Mouse (Mus musculus): ENCODE results near the gene Selenoh. TPM values are rescaled to one million over a fixed set of nuclear protein-coding genes. Genes with fewer than 3 reads are reported as not detected.
A peak's percentile ranks its signal among the peaks of the same experiment; 100 is the strongest.

Gene Selenoh
- polyA plus RNA-seq, 1 experiment from 2014 or later, result 316 TPM

- ATAC-seq (ENCODE audit: insufficient number of reproducible peaks, insufficient read depth, low FRiP score, low read depth), result no peak
- WGBS, result 80% methylated on average over 1 of the region's 1 CpGs
- Histone ChIP-seq H3K4me1 (ENCODE audit: control insufficient read depth, insufficient read depth, low read length) (0 out of 2 replicates have a peak, but pooled peaks cover 4% of the 10 kb centered on the region), H3K9me3 (ENCODE audit: control insufficient read depth, low read depth, low read length) (no peaks in the 10 kb centered on the region), H3K27me3 (ENCODE audit: control insufficient read depth, insufficient read depth, low read length) (no peaks in the 10 kb centered on the region), H3K4me3 (ENCODE audit: low read depth, low read length) (no peak overlapping the region), H3K27ac (ENCODE audit: low read length) (no peak overlapping the region), H3K9ac (replicated peaks; ENCODE audit: low read depth, low read length) (no peak overlapping the region), H3K36me3 (ENCODE audit: control insufficient read depth, insufficient read depth, low read length) (peaks cover 41% of the 10 kb centered on the region), H3K4me2 (replicated peaks; ENCODE audit: low read depth, low read length) (no peak overlapping the region)
These were observed 37.0 kb upstream of the Selenoh start for GRCm38 (mm10) chr2:84707523-84707922.

DNA sequence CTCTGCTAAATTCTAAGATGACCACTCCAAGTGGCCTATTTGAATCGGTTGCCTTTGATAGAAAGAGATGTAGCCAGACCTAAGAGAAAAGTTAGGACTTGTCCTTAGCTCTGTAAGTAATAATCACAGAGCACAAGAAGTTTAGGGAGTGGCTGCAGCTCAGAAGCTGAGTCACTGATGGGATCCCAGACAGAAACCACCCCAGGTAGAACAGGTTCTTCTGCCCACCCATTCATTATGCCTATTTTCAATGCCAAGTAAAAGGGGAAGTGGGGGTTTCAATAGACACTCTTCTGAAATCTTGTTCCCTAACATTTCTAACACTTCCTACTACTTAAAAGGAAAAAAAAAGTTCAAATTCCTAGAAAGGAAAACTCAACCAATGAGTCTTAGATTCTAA, 34.7 kb upstream of the Selenoh start:
- Histone ChIP-seq H3K9ac (replicated peaks; ENCODE audit: low read depth, low read length) (no peak overlapping the region), H3K4me3 (ENCODE audit: low read depth, low read length) (no peak overlapping the region), H3K4me2 (replicated peaks; ENCODE audit: low read depth, low read length) (no peak overlapping the region), H3K4me1 (ENCODE audit: control insufficient read depth, insufficient read depth, low read length) (0 out of 2 replicates have a peak, but pooled peaks cover 4% of the 10 kb centered on the region), H3K9me3 (ENCODE audit: control insufficient read depth, low read depth, low read length) (no peaks in the 10 kb centered on the region), H3K27ac (ENCODE audit: low read length) (peak overlapping the region; percentile 63; the same call in 1 of the 2 replicates), H3K36me3 (ENCODE audit: control insufficient read depth, insufficient read depth, low read length) (peaks cover 40% of the 10 kb centered on the region), H3K27me3 (ENCODE audit: control insufficient read depth, insufficient read depth, low read length) (no peaks in the 10 kb centered on the region)
- 73% methylated on average over 1 of the region's 1 CpGs for WGBS
- ATAC-seq (ENCODE audit: insufficient number of reproducible peaks, insufficient read depth, low FRiP score, low read depth), result 0 out of 2 replicates have a peak, but pooled peaks have one; percentile 23

DNA sequence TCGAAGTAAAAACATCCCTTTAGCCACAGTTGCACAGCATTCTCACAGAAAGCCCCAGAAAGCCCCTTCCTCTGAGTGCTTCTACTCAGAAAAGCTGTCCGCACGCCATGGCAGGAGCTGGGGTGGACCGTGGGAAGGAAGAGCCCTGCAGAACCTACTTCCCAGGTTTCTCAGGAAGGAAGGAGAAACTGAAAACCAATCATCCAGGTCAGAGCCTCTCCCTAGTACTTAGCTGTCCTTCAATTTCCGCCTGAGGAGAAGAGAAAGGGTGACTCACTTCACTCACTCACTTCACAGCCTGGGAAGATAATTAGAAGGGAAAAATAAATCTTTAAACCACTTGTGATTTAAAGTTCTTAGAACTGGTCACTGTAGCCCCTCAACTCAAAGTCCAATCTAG, 33.8 kb upstream of the Selenoh start:
- no peak for ATAC-seq (ENCODE audit: insufficient number of reproducible peaks, insufficient read depth, low FRiP score, low read depth)
- 84% methylated on average over 5 of the region's 5 CpGs for whole genome bisulfite sequencing
- Histone ChIP-seq H3K9ac (replicated peaks; ENCODE audit: low read depth, low read length) (no peak overlapping the region), H3K4me2 (replicated peaks; ENCODE audit: low read depth, low read length) (no peak overlapping the region), H3K4me1 (ENCODE audit: control insufficient read depth, insufficient read depth, low read length) (0 out of 2 replicates have a peak, but pooled peaks cover 4% of the 10 kb centered on the region), H3K36me3 (ENCODE audit: control insufficient read depth, insufficient read depth, low read length) (peaks cover 35% of the 10 kb centered on the region), H3K9me3 (ENCODE audit: control insufficient read depth, low read depth, low read length) (no peaks in the 10 kb centered on the region), H3K4me3 (ENCODE audit: low read depth, low read length) (no peak overlapping the region), H3K27ac (ENCODE audit: low read length) (peak overlapping the region; percentile 63; the same call in 1 of the 2 replicates), H3K27me3 (ENCODE audit: control insufficient read depth, insufficient read depth, low read length) (no peaks in the 10 kb centered on the region)

- no peak overlapping the region for H3K9ac ChIP-seq (replicated peaks; ENCODE audit: low read depth, low read length)
- no peak overlapping the region for H3K4me2 ChIP-seq (replicated peaks; ENCODE audit: low read depth, low read length)
- no peak overlapping the region for H3K4me3 ChIP-seq (ENCODE audit: low read depth, low read length)
- H3K36me3 ChIP-seq (ENCODE audit: control insufficient read depth, insufficient read depth, low read length), result peaks cover 30% of the 10 kb centered on the region
- no peak overlapping the region for H3K27ac ChIP-seq (ENCODE audit: low read length)
- H3K9me3 ChIP-seq (ENCODE audit: control insufficient read depth, low read depth, low read length), result no peaks in the 10 kb centered on the region
- ATAC-seq (ENCODE audit: insufficient number of reproducible peaks, insufficient read depth, low FRiP score, low read depth), result no peak
- WGBS, result 91% methylated on average over 1 of the region's 1 CpGs
- H3K27me3 ChIP-seq (ENCODE audit: control insufficient read depth, insufficient read depth, low read length), result no peaks in the 10 kb centered on the region
- H3K4me1 ChIP-seq (ENCODE audit: control insufficient read depth, insufficient read depth, low read length), result 0 out of 2 replicates have a peak, but pooled peaks cover 4% of the 10 kb centered on the region
These were observed 32.9 kb upstream of the Selenoh start for GRCm38 (mm10) chr2:84703497-84703896.

DNA sequence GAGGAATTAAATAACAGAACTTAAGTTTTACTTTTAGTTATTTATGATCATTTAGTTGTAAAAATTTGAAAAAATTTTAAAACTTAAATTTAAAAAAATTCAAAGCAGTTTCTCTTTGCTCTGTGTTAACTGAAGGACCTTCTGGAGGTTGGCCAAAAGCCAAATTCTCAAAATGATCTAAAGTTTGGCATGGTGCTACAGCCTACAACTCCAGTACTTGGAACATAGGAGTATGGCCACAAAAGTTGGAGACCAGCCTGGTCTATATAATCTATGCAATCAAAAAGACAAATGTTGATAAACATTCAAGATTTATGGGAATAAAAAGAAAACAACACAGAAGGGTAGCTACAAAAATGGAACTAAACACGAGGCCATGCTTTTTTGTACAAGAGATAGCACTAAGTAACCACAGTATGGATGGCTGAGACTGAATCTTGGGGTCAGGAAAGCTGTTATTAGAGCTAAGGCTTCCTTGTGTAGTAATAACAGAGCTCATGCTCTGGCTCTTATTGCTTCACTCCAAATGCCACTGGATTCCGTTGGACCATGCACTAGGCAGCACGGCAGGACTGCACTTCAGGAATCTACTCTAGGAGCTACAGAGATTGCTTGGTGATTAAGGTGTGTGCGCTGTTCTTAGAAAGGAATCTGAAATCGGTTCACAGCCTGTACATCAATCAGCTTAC, 24.6 kb upstream of the Selenoh start:
- H3K27ac ChIP-seq (ENCODE audit: low read length), result no peak overlapping the region
- H3K27me3 ChIP-seq (ENCODE audit: control insufficient read depth, insufficient read depth, low read length), result no peaks in the 10 kb centered on the region
- no peak overlapping the region for H3K9ac ChIP-seq (replicated peaks; ENCODE audit: low read depth, low read length)
- WGBS, result 82% methylated on average over 5 of the region's 5 CpGs
- no peaks in the 10 kb centered on the region for H3K4me1 ChIP-seq (ENCODE audit: control insufficient read depth, insufficient read depth, low read length)
- no peak overlapping the region for H3K4me2 ChIP-seq (replicated peaks; ENCODE audit: low read depth, low read length)
- peak; percentile 63; the same call in 1 of the 2 replicates for ATAC-seq (ENCODE audit: insufficient number of reproducible peaks, insufficient read depth, low FRiP score, low read depth)
- no peaks in the 10 kb centered on the region for H3K9me3 ChIP-seq (ENCODE audit: control insufficient read depth, low read depth, low read length)
- H3K4me3 ChIP-seq (ENCODE audit: low read depth, low read length), result no peak overlapping the region
- peaks cover 56% of the 10 kb centered on the region for H3K36me3 ChIP-seq (ENCODE audit: control insufficient read depth, insufficient read depth, low read length)

- no peak for ATAC-seq (ENCODE audit: insufficient number of reproducible peaks, insufficient read depth, low FRiP score, low read depth)
- Histone ChIP-seq H3K27me3 (ENCODE audit: control insufficient read depth, insufficient read depth, low read length) (no peaks in the 10 kb centered on the region), H3K4me1 (ENCODE audit: control insufficient read depth, insufficient read depth, low read length) (no peaks in the 10 kb centered on the region), H3K4me3 (ENCODE audit: low read depth, low read length) (no peak overlapping the region), H3K27ac (ENCODE audit: low read length) (no peak overlapping the region), H3K9me3 (ENCODE audit: control insufficient read depth, low read depth, low read length) (no peaks in the 10 kb centered on the region), H3K4me2 (replicated peaks; ENCODE audit: low read depth, low read length) (no peak overlapping the region), H3K9ac (replicated peaks; ENCODE audit: low read depth, low read length) (no peak overlapping the region), H3K36me3 (ENCODE audit: control insufficient read depth, insufficient read depth, low read length) (peaks cover 83% of the 10 kb centered on the region)
- WGBS, result 93% methylated on average over 12 of the region's 12 CpGs
These were observed 19.5 kb upstream of the Selenoh start for GRCm38 (mm10) chr2:84690050-84690449.

DNA sequence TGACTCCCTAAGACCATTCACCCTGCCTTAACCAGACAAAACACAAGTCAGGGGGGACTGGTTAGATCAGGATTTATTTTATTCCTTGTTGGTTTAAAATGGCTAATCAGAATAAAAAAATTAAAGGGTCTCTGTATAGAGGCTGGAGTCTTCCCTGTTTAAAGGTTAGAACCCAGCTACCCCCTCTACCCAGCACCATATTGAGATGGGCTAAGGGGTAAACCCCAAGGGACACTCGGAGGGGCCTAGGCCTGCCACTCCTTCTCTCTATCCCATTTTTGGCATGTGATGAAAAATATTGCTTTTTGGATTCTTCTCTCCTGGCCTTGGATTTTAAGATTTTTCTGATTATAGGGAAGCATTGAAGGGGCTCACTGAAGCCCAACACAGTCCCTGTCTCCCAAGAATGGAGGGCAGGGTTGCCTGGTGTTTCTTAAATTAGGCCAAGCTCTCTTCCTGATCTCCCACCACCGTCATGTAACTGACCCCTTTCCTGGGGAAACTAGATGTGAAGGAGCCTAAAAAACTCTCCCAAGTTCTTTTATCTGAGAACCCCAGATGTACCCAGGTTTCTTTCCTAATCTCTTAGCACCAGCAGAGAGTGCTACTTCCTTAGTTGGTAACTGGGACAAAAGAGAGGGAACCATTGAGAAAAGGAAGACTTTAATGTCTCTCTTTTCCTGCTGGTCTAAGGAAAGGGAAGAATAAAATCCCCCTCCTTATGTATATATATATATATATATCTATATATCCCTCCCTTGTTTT, 17.7 kb upstream of the Selenoh start:
- H3K36me3 ChIP-seq (ENCODE audit: control insufficient read depth, insufficient read depth, low read length), result peaks cover 71% of the 10 kb centered on the region
- WGBS, result 67% methylated on average over 2 of the region's 2 CpGs

DNA sequence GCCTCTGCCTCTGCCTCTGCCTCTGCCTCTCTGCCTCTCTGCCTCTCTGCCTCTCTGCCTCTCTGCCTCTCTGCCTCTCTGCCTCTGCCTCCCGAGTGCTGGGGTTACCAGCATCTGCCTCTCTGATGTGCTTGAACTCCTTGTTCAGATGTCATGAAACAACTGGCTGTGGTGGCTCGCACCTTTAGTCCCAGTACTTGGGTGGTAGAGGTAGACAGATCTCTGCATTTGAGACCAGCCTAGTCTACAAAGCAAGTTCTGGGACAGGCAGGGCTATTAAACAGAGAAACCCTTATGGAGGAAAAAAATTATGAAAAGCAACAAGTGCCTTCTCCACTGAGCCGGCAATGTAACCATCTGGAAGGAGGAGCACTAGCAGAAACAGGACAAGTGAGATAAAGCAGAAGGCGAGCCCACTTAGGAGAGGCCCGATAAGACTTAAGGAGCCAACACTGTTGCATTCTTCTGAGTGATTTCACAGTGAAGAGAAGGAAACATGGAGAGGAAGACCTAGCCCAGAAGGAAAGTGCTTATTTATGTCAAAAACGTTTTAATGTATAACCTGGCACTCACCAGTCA, 12.1 kb upstream of the Selenoh start:
- no peak for ATAC-seq (ENCODE audit: insufficient number of reproducible peaks, insufficient read depth, low FRiP score, low read depth)
- Histone ChIP-seq H3K4me2 (replicated peaks; ENCODE audit: low read depth, low read length) (no peak overlapping the region), H3K4me1 (ENCODE audit: control insufficient read depth, insufficient read depth, low read length) (0 out of 2 replicates have a peak, but pooled peaks cover 8% of the 10 kb centered on the region), H3K27me3 (ENCODE audit: control insufficient read depth, insufficient read depth, low read length) (no peaks in the 10 kb centered on the region), H3K9ac (replicated peaks; ENCODE audit: low read depth, low read length) (no peak overlapping the region), H3K36me3 (ENCODE audit: control insufficient read depth, insufficient read depth, low read length) (peaks cover 24% of the 10 kb centered on the region; the same call in 1 of the 2 replicates), H3K27ac (ENCODE audit: low read length) (no peak overlapping the region), H3K9me3 (ENCODE audit: control insufficient read depth, low read depth, low read length) (no peaks in the 10 kb centered on the region), H3K4me3 (ENCODE audit: low read depth, low read length) (no peak overlapping the region)
- 64% methylated on average over 6 of the region's 6 CpGs for WGBS

More for the DNA sequence above, 17.7 kb upstream of the Selenoh start:
- Histone ChIP-seq H3K4me1 (ENCODE audit: control insufficient read depth, insufficient read depth, low read length) (no peaks in the 10 kb centered on the region), H3K27me3 (ENCODE audit: control insufficient read depth, insufficient read depth, low read length) (no peaks in the 10 kb centered on the region), H3K4me3 (ENCODE audit: low read depth, low read length) (no peak overlapping the region), H3K9me3 (ENCODE audit: control insufficient read depth, low read depth, low read length) (no peaks in the 10 kb centered on the region), H3K9ac (replicated peaks; ENCODE audit: low read depth, low read length) (no peak overlapping the region), H3K4me2 (replicated peaks; ENCODE audit: low read depth, low read length) (no peak overlapping the region), H3K27ac (ENCODE audit: low read length) (no peak overlapping the region)
- no peak for ATAC-seq (ENCODE audit: insufficient number of reproducible peaks, insufficient read depth, low FRiP score, low read depth)
